Mouse (Mus musculus) adrenal gland, adult 2 months (tissue): Measurements from ENCODE around the gene Rplp1. TPM values are rescaled to one million over a fixed set of nuclear protein-coding genes. Genes with fewer than 3 reads are reported as not detected.

Source experiments
- DNase-seq: peaks from one replicate; pipeline ENCODE4 v3.0.0; 2021
- long read RNA-seq: library from polyadenylated mRNA; stranded (forward); transcript quantifications from one replicate; pipeline ENCODE4 v2.0.0, GENCODE M21; 2021
- polyA plus RNA-seq: library from polyadenylated mRNA; depleted of rRNA; stranded (reverse); fragments of >200 nt; gene quantifications from 2 replicates; pipeline ENCODE4 v1.2.3, GENCODE M21; 2012; rRNA removed
- total RNA-seq, 2 experiments: library from RNA; stranded (reverse); gene quantifications; 2 replicates each; pipeline ENCODE4 v1.2.3; 2021

The Rplp1 gene
- total RNA-seq (1,000 to 10,000 TPM; 2,277 to 2,466 TPM), polyA plus RNA-seq (10,700 and 12,163 TPM in 2 replicates)
- long read RNA-seq, transcript Rplp1-201 (3 exons, 499 nt) = major isoform, 300 of 319 reads
- long read RNA-seq, partial matches to known transcripts = 15 of 319 reads
- long read RNA-seq, other reads (novel, unspliced or antisense) = 4 of 319 reads

DNA sequence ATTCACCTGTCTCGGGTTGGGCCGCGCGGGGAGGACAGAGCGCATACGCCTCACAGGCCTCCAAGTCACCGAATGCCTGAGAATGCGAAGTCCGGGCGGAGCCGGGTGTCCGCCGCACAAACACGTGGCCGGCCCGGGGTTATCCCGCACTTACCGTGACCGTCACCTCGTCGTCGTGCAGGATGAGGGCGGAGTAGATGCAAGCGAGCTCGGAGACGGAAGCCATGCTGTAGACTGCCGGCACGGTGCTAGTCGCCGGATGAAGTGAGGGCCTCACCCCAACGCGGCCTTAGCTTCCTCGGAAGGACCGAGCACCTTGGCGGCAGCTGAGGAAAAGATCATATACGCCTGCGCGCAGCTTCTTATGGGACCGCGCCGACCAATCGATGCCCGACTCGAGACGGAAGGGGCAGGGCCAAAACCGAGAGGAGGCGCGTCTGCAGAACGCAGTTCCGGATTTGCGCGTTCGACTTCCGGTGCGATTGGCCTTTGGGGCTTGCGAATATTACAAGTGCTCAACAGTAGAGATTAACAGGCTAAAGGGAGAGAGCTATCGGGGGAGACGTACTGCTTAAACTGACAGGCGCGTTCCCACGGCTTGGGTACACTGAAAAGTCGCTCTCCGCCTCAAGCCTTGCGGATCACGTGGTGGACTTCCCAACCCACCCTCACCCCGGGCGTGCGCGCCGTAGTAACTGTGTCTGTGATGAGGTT, at the start of gene Rplp1:
Gene Rplp1 (minus strand): TSS at position 340 of the 714 bp plus-strand sequence.
- peak; percentile 97 for DNase-seq

DNA sequence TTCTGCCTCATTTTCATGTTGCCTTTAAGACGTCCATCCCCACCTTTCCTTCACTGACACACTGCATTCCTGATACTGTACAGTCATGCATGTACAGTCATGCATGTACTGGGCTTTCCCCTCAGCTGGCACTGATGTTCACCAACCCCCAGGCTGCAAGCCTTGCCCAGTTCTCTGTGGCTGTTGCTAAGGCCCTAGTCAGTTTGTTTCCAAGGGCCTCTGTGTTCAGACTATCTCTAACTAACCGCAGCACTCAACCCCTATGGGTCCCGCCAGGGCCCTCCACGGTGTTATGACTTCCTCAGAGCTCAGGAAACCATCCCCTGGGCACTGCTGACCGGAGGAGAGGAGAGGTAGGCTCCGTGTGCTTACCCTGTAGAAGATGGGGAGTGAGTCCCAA, 49.0 kb upstream of the Rplp1 start:
- DNase-seq = no peak

- no peak for DNase-seq
These were observed 46.8 kb upstream of the Rplp1 start for GRCm38 (mm10) chr9:61961181-61961580.

DNA sequence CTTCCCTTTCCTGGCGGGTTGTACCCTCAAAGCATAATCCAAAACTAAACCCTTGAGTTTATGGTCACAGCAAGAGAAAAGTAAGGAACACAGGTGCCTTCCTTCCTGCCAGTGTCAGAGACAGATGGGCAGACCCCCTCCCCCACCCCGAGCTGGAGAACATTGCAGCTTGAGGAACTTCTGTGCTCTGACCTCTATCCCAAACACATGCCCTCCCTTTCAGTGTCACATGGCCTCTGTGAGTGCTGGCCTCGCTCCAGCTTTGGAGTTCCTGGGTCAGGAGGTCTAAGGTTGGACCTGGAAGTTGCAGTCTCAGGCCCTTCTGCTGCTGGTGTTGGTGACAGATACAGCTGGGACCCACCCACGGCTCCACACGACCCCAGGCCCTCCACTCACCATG, 46.4 kb upstream of the Rplp1 start:
- peak; percentile 38 for DNase-seq

- no peak for DNase-seq
These were observed 45.7 kb upstream of the Rplp1 start for GRCm38 (mm10) chr9:61959921-61960569.

GRCm38 (mm10) chr9:61954707-61955106, 40.4 kb upstream of the Rplp1 start:
- DNase-seq = no peak

- no peak for DNase-seq
These were observed 37.9 kb upstream of the Rplp1 start for GRCm38 (mm10) chr9:61952241-61952640.

DNA sequence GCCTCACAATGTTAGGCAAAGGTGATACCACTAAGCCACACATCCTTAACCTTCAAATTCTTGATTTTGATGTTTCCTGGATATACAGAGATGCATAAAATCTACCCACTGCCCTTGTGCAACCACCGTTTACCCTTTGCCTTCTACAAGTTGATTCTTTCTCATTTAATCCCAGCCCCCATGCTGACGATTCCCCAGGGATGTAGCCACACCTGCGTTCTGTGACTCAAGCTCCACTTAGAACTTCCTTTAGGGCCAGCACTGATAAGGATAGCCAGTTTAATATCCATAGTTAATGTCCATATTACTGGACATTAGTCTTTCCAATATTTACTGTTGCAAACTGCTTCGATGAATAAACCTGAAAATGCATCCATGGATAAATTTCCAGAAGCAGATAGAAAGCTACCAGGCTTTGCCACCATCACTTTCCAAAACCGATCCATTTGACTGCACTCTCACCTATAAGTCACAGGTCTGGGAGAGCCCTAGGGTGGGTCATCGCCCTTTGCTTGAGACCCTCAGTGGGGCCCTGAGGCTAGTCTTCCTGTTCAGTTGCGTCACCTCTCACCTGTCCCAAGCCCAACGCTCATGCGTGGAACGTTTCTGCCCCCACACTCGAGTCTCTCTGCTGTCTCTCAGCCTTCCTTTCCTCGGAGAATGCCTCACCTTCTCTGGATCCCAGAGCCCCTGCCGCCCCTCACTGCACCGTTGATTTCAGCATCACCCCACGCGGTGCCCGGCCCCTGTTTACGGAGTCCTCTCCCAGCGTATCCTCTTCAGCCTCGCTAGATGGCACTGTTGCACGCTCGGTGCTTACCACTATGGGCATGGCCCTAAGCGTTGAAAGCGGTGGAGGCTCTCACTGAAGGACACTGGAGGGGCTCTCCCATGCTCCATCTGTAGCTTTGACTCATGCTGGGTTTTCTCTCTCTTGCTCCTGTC, 33.3 kb upstream of the Rplp1 start:
- peak; percentile 73 for DNase-seq

DNA sequence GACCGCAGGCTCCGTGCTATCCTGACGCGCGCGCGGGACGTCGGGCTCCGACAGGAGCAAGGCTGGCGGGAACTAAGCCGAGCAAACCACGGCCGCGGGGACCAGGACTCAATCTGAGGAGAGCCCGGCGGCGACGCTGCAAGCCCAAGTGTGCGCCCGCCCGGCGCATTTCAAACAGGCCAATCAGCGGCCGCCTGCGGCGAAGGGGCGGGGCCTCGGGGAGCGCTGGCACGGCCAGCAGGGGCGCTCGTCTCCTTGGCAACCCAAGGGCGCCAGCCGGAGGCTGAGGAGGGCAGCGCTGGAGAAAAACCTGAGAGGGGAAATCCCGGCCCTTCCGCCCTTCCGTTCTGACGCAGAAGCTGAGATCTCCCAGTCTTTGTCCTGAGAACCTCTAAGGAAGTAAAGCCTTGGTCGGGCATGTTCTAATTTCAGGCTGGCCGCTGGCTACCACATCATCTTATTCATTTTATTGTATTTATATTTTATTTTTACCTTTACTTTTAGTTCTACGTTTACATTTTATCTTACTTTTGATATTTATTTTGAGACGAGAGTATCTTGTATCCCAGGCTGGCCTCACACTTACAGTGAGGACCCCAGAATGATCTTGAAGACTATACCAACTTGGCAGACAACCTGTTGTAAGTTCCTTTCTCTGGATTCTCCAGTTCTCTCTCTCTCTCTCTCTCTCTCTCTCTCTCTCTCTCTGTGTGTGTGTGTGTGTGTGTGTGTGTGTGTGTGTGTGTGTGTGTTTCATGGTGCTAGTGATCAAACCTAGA, 32.5 kb upstream of the Rplp1 start, which contains the start of gene Kif23:
Gene Kif23 (minus strand): TSS at position 152 of the 779 bp plus-strand sequence.
- DNase-seq = peak; percentile 99

DNA sequence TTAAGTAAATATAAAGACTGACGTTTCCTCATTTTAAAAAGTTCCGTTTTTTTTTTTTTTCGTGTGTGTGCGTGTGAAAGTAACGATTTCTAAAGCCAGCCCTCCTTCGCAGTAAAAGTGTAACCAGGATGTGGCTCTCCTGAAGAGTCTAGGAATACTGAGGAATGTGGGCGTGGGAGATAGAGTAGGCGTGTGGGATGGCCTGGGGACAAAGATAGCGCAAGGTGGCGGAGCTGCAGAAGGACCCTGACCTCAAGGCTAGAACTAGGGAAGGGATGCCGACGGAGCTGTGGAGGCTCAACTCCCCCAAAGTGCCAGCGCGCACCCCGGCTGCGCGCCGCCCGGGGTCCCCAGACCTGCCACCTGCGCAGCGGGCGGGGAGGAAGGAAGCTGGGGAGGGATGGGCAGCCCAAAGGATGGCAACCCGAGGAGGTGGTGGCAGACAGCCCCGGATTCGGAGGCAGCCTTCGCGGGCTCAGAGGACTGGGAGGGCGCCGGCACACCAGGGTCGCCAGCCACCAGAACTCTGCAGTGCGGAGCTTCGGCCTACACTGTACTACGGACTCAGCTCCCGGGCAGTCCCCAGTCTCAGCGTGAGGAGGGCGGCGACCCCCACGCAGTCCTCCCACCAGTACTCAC, 31.8 kb upstream of the Rplp1 start:
- no peak for DNase-seq

GRCm38 (mm10) chr9:61941054-61941453, 26.7 kb upstream of the Rplp1 start:
- no peak for DNase-seq

DNA sequence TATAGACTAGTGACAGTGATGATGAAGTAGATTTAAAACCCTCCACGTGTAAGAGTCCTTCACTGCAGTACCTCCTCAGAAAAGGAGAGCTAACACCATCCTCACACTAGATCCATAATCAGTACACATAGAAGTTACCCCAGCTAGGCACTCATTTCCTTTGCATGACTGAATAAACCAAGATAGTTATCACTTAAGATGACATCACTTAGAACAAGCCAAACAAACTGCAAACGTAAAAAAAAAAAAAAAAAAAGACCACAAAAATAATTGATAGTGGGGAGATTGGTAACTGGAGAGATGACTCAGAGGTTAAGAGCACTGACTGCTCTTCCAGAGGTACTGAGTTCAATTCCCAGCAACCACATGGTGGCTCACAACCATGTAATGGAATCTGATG, 19.0 kb upstream of the Rplp1 start:
- no peak for DNase-seq

DNA sequence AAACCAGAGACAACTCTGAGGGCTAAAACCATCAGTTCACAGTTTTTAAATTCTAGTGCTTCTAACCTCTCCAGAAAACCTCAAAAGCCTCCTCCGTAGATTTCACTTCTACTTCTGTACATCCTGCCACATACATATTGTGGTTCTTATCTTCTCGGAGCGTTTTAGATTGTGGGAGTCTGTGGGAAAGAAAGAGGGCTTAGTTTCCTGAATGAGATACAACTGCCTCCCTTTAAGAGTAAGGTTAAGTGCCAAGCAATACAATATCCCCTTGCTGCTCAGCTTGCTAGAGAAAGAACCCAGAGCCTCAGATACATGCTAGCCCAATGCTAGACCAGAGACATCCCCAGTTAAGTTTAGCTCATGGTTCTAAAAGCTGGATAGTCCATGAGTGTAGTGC, 17.7 kb upstream of the Rplp1 start:
- no peak for DNase-seq

- no peak for DNase-seq
These were observed 10.8 kb upstream of the Rplp1 start for GRCm38 (mm10) chr9:61925086-61925660.

DNA sequence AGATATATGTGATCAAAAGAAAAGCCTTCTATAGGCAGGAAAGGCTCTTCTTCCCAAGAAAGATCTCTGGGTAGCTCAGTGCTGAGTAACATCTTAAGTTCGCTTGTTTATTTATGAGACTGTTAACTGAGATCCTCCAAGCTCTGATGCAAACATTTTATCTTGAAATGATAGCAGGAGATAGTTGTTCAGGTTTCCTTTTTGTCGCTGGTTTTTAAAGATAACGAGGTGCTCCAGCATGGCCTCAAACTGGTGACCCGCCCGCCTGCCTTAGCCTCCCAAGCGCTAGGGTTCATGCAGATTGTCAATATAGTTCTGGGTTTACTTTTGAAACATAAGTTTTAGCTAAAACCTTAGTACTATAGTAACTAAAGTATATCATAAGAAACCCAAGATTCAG, 6.0 kb upstream of the Rplp1 start:
- no peak for DNase-seq

- DNase-seq = no peak
These were observed 5.1 kb upstream of the Rplp1 start for GRCm38 (mm10) chr9:61919464-61919863.

GRCm38 (mm10) chr9:61917436-61917835, 3.1 kb upstream of the Rplp1 start:
- DNase-seq = peak; percentile 55

GRCm38 (mm10) chr9:61916986-61917385, 2.6 kb upstream of the Rplp1 start:
- no peak for DNase-seq

DNA sequence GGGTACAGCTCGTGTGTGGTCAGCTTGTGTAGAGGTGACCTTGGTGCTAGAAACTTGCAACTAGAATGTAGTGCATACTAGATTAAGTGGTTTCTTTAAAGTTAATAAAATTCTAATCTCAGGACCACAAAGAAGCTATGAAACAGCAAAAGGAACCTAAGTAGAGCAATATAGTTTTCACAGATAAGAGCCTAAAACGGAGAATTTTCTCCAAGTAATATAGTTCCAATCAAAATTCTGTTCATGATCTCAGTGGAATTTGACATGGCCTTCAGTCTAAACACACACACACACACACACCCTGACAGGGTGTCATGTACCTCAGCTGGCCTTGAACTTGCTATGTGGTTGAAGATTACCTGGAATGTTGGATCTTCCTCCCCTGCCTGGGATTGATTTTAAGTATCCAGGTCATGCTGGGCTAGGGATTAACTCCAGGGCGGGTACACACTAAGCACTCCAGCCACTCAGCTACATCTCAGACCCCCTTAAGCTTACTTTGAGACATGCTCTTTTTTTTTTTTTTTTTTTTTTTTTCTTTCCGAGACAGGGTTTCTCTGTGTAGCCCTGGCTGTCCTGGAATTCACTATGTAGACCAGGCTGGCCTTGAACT, 1.2 kb upstream of the Rplp1 start:
- DNase-seq = no peak

DNA sequence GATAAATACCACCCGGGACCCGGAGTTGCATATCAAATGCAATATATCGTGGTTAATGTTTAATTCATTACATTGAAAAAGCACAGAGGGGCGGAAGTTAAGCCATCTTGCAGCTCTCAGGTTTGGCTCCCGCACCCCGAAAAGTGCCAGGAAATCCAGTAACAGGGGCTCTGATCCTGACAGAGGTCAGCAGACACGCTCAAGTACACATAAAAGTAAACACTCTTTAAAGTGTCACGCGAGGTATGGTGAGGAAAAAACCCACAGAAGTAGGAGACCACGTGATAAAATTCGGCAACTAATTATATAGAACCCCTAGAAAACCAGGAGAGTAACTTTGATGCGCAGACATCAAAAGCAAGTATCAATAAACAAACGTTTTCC, 567 bp upstream of the Rplp1 start:
- DNase-seq = no peak
